Mouse (Mus musculus): ENCODE results near the gene Fndc3b. TPM values are rescaled to one million over a fixed set of nuclear protein-coding genes. Genes with fewer than 3 reads are reported as not detected.
"Not testable (repeated sequence)": the region's sequence is repeated elsewhere in the genome, so short reads cannot be mapped to it uniquely, and the experiment has no call there.

Gene Fndc3b
- total RNA-seq, 2 experiments from 2014 or later = 18.9 to 26.2 TPM

DNA sequence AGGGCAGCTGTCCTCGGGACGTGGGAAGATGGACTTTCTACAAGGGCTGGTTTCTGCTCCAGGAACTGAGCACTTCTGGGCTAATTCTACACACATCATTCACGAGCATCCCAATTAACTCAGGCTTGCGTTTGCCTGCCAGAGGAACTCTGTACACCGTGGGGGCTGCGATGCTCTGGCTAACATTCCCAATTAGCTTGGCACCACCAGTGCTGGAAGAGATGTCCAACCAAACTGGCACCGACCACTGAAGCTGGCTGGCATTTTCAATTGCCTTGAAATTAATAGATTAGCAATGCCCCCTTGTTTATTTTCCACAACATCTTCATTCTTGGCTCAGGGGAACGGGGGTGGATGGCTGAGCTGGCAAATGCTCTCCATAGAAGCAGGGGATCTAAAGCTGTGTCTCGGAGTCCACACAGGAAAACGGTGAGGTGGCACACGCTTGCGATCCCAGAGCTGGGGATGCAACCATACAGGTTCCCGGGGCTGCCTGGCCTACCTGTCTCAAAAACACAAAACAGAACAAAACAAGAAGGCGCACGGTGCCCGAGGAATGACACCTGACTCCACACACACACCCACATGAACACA lies 232.4 kb downstream of the Fndc3b start:
- DNase-seq (ENCODE audit: low spot score in 2 of 2) = peak; percentile 49 to 74
- no peak overlapping the region for H3K27ac ChIP-seq
- H3K4me3 ChIP-seq = no peak overlapping the region
- no peak for TF ChIP-seq CTCF (conservative IDR thresholded peaks at IDR 0.05)

DNA sequence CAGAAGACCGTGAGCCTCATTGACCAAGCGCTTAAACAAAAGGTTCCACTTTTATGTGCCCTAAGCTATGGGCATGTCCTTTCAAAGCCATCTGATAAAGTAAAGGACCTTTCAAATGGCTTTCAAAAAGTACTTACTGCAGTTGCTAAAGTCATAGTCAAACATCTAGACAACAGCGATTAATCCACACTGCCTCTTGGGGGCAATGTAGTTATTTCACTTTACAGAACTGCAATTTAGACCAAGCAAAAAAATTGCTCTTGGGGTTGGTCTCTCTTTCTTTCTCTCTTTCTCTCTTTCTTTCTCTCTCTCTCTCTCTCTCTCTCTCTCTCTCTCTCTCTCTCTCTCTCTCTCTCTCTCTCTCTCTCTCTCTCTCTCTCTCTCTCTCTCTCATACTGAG lies 233.4 kb downstream of the Fndc3b start:
- not testable (repeated sequence) for DNase-seq (ENCODE audit: low spot score in 2 of 2); H3K27ac ChIP-seq; H3K4me3 ChIP-seq
- peak; percentile 69 for TF ChIP-seq CTCF (conservative IDR thresholded peaks at IDR 0.05)

DNA sequence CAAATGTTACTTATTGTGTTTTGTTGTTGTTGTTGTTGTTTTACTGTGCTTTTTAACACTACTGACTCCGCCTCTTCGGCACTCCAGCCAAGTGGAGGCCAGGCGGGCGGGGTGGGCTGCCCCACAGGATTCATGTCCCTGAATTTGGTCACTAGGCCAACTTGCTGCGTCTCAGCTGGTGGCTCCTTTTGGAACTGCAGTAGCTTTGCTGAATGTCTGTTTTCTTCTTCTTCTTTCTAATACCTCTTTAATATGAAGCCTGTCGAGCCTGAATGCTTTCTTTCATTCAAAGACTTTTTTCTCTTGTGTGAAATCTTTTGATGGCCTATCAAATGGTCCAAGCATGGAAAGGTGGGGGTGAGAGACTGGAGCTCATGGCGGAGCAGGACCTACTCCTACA lies 235.2 kb downstream of the Fndc3b start:
- no peak for DNase-seq (ENCODE audit: low spot score in 2 of 2)
- TF ChIP-seq CTCF (conservative IDR thresholded peaks at IDR 0.05) = peak; percentile 54
- no peak overlapping the region for H3K4me3 ChIP-seq
- H3K27ac ChIP-seq = no peak overlapping the region

DNA sequence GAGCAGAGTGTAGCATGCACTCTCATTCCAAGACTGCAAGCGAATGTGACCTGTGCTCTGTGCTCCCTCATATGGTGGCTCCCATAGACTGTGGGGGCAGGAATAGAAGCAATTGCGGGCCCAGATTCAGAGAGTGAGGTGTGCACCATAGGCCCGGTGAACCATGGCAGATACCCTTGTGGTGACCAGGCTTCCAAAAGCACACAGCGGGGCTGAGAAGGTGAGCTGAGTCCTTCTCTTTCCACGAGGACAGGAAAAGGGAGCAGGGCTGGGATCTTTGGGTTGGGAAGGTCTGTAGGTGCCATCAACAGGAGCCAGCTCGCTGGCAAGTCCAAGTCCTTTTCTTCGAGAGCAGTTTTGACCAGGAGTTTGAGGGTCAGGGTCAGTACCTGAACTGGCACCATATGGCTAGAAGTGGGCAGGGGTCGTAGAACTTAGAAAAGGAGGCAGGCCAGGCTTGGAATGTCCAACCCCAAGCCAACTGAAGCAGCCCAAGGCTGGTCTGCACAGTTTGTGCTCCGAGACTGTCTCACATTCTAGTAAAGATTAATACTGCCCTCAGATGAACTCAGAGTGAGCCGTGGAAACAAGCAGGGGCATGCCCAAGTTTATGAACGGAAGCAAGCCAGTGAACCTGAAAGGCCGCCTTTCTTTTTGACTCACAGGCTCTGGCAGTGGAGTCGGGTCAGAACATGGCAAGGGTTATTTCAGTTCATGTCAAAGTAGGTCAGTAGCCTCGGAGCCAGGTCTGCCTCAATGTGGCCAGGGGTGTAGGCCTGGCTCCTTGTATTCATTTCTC lies 237.1 kb downstream of the Fndc3b start:
- TF ChIP-seq CTCF (conservative IDR thresholded peaks at IDR 0.05) = no peak
- DNase-seq (ENCODE audit: low spot score in 2 of 2) = no peak
- Histone ChIP-seq H3K4me3 (no peak overlapping the region), H3K27ac (0 out of 2 replicates have a peak overlapping the region, but pooled peaks have one; percentile 39)

DNA sequence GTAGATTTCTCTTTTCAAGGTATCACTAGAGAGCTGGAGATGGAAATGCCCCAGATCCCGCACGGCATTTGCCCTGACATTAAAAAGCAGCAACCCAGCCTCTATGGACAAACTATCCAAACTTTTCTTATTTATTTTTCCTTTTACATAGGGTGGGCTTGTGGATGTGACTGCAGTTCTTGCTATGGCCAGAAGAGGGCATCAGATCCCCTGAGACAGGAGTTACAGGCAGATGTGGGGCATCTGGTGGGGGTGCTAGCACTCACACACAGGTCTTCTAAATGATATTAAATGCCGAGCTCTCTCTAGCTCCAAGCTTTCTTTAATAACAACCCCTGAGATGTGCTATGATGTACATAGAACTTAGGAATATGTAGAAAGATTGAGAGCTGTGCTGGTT lies 238.3 kb downstream of the Fndc3b start:
- H3K4me3 ChIP-seq = no peak overlapping the region
- no peak overlapping the region for H3K27ac ChIP-seq
- no peak for DNase-seq (ENCODE audit: low spot score in 2 of 2)
- TF ChIP-seq CTCF (conservative IDR thresholded peaks at IDR 0.05) = peak; percentile 69

DNA sequence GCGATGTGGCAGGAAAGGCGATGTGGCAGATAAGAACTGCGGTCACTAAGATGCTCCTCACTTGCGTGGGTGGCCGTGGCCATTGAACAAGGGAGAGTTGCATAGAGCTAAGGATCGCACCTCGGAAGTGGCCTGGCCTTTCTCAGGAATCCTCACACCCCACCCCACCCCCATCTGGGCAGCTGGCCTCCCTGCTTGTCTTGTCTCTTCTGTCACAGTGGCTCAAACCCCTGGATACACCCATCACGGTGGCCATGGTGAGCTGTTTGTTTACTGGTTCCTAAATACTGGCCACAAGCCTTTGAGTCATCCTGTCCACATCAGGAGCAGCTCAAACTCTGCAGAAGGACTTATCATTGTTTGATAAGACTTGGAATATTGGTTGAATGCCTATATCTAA lies 240.3 kb downstream of the Fndc3b start:
- DNase-seq (ENCODE audit: low spot score in 2 of 2) = no peak
- Histone ChIP-seq H3K27ac (no peak overlapping the region), H3K4me3 (no peak overlapping the region)
- no peak for TF ChIP-seq CTCF (conservative IDR thresholded peaks at IDR 0.05)

DNA sequence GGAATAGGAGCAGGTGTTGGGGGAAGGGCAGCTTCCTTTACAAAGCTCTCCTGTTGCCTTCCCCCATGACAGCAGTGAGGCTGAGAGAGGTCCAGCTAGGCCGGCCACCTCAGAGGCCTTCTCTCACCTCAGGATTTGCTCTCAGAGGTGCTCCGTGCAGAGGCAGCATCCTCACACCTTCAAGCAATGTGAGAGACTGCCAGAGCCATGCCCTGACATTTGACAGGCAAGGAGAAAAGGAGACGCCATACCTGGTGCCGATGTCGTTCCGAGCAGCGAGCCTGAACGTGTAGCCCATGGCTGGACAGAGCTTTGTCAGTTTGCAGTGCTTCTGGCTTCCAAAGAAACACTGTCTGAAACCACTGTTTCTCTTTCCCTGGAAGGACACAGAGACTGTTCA lies 241.1 kb downstream of the Fndc3b start:
- DNase-seq (ENCODE audit: low spot score in 2 of 2) = no peak
- TF ChIP-seq CTCF (conservative IDR thresholded peaks at IDR 0.05) = no peak
- H3K4me3 ChIP-seq = no peak overlapping the region
- H3K27ac ChIP-seq = no peak overlapping the region

DNA sequence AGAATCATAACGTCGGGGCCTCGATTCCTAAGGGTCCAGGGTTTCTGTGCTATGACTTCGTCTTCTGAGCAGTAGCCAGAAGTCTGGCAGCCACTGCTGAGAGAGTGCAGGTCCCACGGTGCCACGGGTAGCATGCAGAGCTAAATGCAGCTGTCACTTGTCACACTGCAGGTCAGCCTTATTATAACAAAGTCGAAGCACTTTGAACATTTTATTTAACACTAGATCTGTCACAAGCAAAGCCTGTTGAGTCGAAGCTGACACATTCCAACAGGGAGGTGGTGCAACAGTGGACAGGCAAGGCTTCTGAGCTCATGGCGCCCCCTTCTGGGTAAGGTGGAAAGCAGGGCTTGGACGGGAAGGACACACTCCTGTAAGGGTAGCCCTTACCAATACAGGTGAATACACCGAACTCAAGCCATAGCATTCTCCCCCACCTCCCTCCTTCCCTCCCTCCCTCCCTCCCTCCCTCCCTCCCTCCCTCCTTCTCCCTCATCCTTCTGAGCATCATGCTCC lies 243.5 kb downstream of the Fndc3b start:
- peak; percentile 61 for TF ChIP-seq CTCF (conservative IDR thresholded peaks at IDR 0.05)
- H3K27ac ChIP-seq = no peak overlapping the region
- DNase-seq (ENCODE audit: low spot score in 2 of 2) = no peak

DNA sequence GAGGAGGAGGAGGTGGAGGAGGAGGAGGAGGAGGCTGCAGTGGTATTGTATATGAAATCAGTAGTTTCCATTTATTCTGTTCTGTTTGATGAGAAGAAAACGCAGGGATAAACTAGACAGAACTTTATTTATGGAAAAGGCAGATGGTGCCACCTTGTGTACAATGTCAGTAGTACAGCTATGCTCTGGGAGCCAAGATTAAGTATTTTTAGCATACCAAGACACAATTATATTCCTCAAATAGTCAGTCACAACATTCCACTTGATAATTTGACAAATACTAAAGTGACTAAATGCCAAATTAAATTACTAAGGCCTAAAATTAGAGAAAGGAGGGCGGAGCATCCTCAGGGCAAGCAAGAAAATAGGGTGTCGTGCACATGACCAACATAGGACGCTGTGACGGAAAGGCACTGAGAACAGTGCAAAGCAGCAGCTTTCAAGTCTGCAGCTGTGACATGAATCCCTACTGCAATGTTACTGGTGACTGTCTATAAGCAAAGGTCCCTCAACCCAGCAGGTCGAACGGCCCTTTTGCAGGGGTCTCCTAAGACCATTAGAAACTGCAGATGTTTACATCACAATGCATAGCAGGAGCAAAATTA lies 244.7 kb downstream of the Fndc3b start:
- DNase-seq (ENCODE audit: low spot score in 2 of 2) = peak; percentile 67 to 75
- peak; percentile 86 for TF ChIP-seq CTCF (conservative IDR thresholded peaks at IDR 0.05)
- Histone ChIP-seq H3K27ac (peak overlapping the region; percentile 6), H3K4me3 (no peak overlapping the region)

More for the DNA sequence above, 243.5 kb downstream of the Fndc3b start:
- H3K4me3 ChIP-seq = no peak overlapping the region

DNA sequence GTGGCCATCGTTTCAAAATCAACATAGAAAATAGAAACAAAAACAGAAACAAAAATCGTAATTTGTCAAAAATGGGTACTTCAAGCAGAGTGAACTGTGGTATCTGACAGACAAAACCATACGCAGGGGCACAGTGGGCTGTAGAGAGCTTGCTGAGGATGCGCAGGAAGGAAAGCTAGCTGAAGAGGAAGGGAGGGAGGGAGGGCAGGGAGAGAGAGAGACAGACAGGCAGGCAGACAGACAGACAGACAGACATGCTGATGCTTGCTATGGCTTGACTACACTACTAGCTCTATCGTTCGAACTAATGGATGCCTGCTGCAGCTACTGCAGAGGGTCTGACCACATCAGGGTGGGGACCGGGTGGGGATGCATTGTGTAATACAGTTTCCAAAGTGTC lies 247.7 kb downstream of the Fndc3b start:
- no peak for TF ChIP-seq CTCF (conservative IDR thresholded peaks at IDR 0.05)
- H3K27ac ChIP-seq = no peak overlapping the region
- no peak overlapping the region for H3K4me3 ChIP-seq
- no peak for DNase-seq (ENCODE audit: low spot score in 2 of 2)

DNA sequence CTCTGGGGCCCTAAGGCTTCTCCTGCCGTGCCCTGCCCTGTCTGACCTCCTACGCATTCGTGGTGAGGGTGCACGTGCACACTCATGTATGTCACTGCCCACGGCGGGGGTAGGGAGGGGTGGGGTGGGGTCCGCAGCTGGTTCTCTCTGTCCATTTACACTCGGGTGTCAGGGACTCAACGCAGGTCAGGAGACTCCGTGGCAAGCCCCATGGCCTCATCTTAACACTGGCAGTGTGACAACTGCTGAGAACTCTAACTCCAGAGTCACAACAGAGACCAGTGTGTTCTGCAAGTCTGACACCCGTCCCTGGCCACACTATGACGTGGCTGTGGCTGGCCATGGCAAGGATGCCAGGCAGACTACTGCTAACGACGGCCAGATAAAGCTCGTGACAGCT lies 248.2 kb downstream of the Fndc3b start:
- TF ChIP-seq CTCF (conservative IDR thresholded peaks at IDR 0.05) = no peak
- no peak for DNase-seq (ENCODE audit: low spot score in 2 of 2)
- Histone ChIP-seq H3K27ac (no peak overlapping the region), H3K4me3 (no peak overlapping the region)

DNA sequence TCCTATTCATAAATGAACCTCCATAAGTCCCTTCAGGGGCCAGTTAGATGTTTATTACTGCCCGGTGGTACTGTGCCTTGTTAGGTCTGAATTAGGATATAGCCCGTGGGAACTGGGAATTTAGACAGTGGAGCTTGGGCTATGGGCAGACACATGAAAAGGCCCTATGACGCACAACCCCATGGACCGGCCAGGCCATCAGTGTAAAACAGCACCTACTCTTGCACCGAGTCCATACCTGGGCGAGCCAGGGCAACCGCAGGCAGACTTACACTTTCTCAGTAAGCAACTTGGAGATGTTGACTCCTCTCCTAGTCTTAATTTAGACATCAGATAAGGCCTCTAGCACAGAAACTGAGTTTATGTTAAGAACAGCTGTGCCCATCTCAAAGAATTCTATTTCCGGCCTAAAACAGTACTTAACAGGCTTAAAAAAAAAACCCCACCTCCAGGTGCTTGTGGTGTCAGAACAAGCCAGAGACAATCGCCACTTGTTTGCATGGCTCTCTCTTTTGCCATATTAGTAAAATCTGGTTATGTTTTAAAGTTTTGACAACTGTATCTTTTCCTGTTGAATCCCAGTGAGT lies 248.7 kb downstream of the Fndc3b start:
- Histone ChIP-seq H3K4me3 (no peak overlapping the region), H3K27ac (no peak overlapping the region)
- no peak for TF ChIP-seq CTCF (conservative IDR thresholded peaks at IDR 0.05)
- no peak for DNase-seq (ENCODE audit: low spot score in 2 of 2)

DNA sequence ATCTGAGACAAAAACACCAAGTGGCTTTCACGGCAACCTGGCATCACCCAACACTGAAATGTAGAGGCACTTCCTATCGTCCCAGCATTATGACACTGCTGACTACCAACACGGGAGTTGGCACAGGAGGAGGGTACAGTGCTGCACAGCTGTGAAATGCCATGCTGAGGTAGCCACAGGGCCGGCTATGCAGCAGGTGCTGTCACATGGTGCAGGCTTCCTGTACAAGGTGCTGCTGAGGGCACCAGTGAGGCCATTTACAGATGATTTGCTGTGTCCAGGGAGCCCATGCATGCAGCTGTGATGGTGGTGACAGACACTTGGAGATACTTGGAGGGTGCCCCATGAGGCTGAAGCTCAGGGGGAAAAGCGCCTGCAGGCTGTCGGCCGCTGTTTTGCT lies 249.2 kb downstream of the Fndc3b start:
- Histone ChIP-seq H3K4me3 (no peak overlapping the region), H3K27ac (no peak overlapping the region)
- no peak for DNase-seq (ENCODE audit: low spot score in 2 of 2)
- TF ChIP-seq CTCF (conservative IDR thresholded peaks at IDR 0.05) = no peak
